Mouse (Mus musculus): ENCODE data around the gene 1700056E22Rik. TPM values are rescaled to one million over a fixed set of nuclear protein-coding genes. Genes with fewer than 3 reads are reported as not detected.

Gene 1700056E22Rik
- total RNA-seq, 2 experiments from 2014 or later, result 0.50 TPM; not detected in 1

Other genes with a start within 250 kb of the 1700056E22Rik start
- 1 to 10 TPM; 5.2 to 6.2 TPM for gene Dusp10, start 21.0 kb downstream of the 1700056E22Rik start, total RNA-seq (2021)